Mouse (Mus musculus): ENCODE measurements at regions not wholly inside any gene's neighbourhood (a gene's known extent, or its start where the extent isn't known, plus 50 kb on each side); places are given as distances from the start of the nearest gene placed in this dataset.

GRCm38 (mm10) chr8:30946154-30947065, 2482.1 kb upstream of the 5930422O12Rik start:
- DNase-seq = no peak

DNA sequence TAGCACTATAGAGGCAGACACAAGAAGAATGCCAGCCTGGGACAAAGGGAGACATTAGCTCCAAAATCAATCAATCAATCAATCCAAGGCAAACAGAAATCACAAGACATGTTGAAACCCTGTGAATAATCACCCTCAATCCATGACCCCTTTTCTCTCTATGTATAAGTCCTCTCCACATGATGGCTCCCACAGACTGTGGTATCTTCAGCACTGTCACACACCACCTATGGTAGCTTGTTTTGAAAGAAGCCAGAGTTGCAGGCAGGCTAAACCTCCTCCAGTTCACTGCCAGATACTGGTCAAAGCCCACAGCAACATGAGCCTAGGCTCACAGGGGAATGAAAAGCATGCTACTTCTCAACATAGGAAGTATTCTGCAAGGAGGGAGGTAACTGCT, 2475.7 kb upstream of the 5930422O12Rik start:
- DNase-seq = no peak
- intact Hi-C loops (cut with DNase I) = no loop called here

More at GRCm38 (mm10) chr8:30946154-30947065, 2482.1 kb upstream of the 5930422O12Rik start:
- intact Hi-C loops (cut with DNase I) = no loop called here

- peak in 1 of 2 experiments; percentile 3 for DNase-seq
- intact Hi-C loops (cut with DNase I) = no loop called here
These were observed 2468.9 kb upstream of the 5930422O12Rik start for GRCm38 (mm10) chr8:30959436-30960180.

GRCm38 (mm10) chr8:30960486-30960885, 2468.0 kb upstream of the 5930422O12Rik start:
- DNase-seq = no peak
- intact Hi-C loops (cut with DNase I) = no loop called here

GRCm38 (mm10) chr8:30962207-30962606, 2466.3 kb upstream of the 5930422O12Rik start:
- intact Hi-C loops (cut with DNase I) = no loop called here
- DNase-seq = no peak

DNA sequence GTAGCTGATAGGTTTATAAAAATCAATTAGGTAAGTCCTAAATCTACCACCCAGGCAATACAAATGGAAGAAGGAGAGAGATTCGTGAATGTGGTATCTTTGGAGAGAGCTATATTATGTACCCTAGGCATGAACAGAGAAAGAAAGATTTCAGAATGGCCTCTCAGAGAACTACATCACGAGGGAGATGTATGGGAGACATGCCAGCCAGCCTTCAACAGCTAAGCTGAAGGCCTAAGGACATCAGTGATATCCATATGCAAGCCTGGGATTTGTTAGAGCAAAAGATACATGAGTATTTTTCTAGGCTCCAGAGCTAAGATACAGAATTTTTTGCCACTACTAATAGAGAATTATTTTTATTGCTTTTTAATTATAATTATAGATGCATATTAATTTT, 2445.7 kb upstream of the 5930422O12Rik start:
- DNase-seq = peak; percentile 16 to 31

DNA sequence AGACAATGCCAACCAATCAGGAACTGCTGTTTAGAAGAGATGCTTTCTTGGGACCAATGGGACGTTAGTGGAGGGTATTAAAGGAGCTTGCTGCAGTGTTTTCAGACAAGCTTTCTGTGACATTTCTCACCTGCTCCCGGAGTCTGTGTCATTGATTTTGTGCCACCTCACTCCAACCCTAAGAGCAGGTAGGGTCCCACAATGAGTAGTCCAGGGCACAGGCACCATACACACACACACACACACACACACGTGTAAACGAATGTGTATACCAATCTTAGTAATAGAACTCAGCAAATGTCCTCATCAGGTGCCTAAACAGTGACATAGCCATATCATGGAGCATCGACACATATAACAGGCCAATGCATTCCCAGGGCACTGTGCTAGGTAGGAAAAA, 2440.5 kb upstream of the 5930422O12Rik start:
- intact Hi-C loops (cut with DNase I) = no loop called here

More for the DNA sequence above, 2445.7 kb upstream of the 5930422O12Rik start:
- intact Hi-C loops (cut with DNase I) = no loop called here

DNA sequence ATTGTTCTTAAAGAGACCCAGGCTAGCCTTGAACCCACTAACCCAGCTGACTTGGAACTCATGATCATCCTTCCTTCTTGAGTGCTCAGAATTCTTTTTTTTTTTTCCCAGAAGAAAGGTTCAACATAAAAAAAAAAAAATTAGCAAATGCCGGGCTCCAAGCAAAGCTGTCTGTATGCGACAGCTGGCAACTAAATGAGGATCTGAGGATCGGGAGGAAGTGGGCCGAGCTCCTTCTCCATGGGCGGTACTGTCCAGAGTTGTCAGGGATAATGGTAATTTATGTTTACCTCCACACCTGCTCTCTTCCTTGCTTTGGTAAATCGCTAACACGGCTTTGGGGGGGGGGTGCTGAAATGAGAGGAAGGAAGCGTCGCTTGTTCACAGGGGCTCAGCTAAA, 2429.9 kb upstream of the 5930422O12Rik start:
- no peak for DNase-seq
- intact Hi-C loops (cut with DNase I) = no loop called here

More for the DNA sequence above, 2440.5 kb upstream of the 5930422O12Rik start:
- no peak for DNase-seq

GRCm38 (mm10) chr8:31000120-31000519, 2428.4 kb upstream of the 5930422O12Rik start:
- DNase-seq = no peak
- intact Hi-C loops (cut with DNase I) = no loop called here

- intact Hi-C loops (cut with DNase I) = no loop called here
- peak; percentile 11 for DNase-seq
These were observed 2426.4 kb upstream of the 5930422O12Rik start for GRCm38 (mm10) chr8:31001980-31002730.

GRCm38 (mm10) chr8:31008309-31008708, 2420.2 kb upstream of the 5930422O12Rik start:
- intact Hi-C loops (cut with DNase I) = no loop called here
- DNase-seq = no peak

DNA sequence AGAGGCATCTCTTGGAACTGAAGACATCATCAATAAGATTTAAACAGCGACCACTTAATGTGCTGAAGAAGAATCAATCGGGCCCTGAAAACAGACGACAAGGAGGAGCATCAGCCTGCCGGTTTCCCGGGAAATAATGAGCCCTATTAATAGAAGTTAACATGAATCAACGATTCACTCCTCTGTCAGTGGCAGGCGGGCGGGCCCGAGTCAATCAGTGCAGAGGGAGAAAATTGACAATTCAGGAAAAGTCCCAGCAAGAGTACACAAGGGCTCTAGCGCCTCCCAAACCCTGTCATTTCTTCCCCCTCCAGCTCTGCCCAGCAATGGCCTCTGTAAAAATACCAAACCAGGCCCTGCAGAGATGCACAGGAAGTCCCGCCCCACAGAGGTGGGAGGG, 2416.4 kb upstream of the 5930422O12Rik start:
- DNase-seq = peak in 1 of 2 experiments; percentile 3
- intact Hi-C loops (cut with DNase I) = no loop called here

DNA sequence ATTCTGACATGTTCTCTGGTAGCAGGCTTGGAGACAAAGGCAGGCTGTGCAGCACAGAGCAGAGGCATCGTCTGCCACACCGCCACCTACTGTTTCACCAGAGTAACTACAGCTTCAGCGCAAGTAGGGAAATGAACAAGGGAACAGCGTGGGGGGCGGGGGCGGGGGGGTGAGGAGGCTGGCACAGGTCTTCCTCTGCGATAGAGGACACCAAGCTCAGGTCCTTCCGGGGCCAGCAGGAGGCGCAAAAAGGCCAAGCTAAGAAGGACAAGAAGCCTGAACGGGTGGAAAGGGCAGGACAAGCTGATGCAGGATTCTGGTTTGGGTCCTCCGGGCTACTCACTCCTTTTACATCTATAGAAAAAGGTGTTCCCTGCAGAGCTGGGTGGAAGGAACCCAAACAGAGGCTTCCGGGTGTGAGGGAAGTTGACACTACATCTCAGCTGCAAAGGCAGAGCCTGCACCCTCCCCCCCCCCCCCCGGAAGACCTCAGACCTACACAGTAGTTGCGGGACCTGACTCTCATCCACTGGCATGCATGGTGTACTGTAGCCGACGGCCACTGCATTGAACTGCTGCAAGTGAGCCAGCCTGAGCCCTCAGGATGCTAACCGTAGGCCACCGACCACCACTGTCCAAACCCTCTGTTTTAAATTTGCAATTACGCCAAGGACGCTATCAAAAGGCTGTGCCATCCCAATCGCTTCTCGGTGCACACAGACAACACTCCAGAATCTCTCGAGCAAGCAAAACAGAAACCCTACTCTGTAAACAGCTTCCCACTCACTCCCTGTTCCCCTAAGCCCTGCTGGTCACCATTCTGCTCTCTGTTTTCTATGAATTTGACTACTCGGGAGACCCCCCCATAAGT, 2396.6 kb upstream of the 5930422O12Rik start:
- intact Hi-C loops (cut with DNase I) = loop anchor here (2.0 kb wide), 1 partner anchor 191 kb away; no protein-coding TSS in a partner anchor
- DNase-seq = peak; percentile 56 to 79

- intact Hi-C loops (cut with DNase I) = no loop called here
- peak; percentile 86 to 92 for DNase-seq
These were observed 2395.2 kb upstream of the 5930422O12Rik start for GRCm38 (mm10) chr8:31033281-31033680.

GRCm38 (mm10) chr8:31036892-31037291, 2391.6 kb upstream of the 5930422O12Rik start:
- DNase-seq = no peak
- intact Hi-C loops (cut with DNase I) = no loop called here

Data from heart, postnatal 10 days (tissue).